Comparison of ENCODE assay signal across 13 mouse cellular contexts in the genomic region with DNA sequence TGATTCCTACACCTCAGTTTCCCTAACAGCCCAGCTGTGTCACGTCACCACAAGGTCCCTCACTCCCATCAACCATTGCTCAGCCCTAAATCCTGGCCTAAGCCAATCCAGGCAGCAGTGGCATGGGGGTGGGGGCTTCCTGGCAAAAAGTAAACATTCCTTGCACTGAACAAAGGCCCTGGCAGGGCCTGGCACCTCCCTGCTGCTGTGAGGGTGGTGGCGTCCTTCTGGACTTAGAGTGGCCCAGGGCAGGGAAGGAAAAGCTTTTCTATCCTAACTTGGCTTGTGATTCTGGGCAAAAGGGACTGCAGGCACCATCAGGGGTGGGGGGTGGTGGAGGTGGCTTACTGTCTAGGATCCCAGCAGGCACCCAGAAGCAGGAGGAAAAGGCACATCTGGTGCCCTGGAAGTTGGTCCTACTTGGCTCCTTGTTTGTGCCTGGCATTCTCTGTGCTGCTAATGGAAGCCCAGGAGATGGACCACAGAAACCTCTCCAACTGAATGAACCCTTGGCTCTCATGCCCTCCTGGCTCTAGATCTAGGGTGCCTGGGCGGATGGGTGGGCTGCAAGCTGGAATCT. TPM values are rescaled to one million over a fixed set of nuclear protein-coding genes. Genes with fewer than 3 reads are reported as not detected.
DNase-seq lines count a peak whose midpoint lies in the region; ATAC-seq and TF ChIP-seq lines count a peak whose summit lies in the region.
"Had no signal": no experiment of that assay in that cellular context is flagged by ENCODE, and none has a peak within 500 bp of the region (broad histone marks: within the 10 kb centered on the region; RNA-seq: fewer than 3 reads in every experiment).

No protein-coding gene starts in this region.

- H3K27ac ChIP-seq in gastrocnemius, adult 2 months, result peak overlapping the region; percentile 78
- peak overlapping the region; percentile 35; the same call in 1 of the 2 replicates for H3K27ac ChIP-seq in midbrain, embryonic 12.5 days (replicated peaks)
- no peak overlapping the region for H3K27ac ChIP-seq in midbrain, embryonic 15.5 days
- H3K27ac ChIP-seq in limb, embryonic 14.5 days (replicated peaks; ENCODE audit: low read depth, low read length), result peak overlapping the region; percentile 50
- peak overlapping the region; percentile 83 for H3K27ac ChIP-seq in stomach, embryonic 16.5 days (ENCODE audit: low read length)
- H3K27ac ChIP-seq: liver, embryonic 15.5 days had no signal

- DNase-seq in gastrocnemius, adult 2 months, result no peak
- DNase-seq in gastrocnemius, postnatal 4 days (ENCODE audit: low spot score in 2 of 2), result no peak
- no peak for DNase-seq in limb, embryonic 14.5 days (ENCODE audit: low spot score)
- DNase-seq in ovary, postnatal 10 days (ENCODE audit: low spot score), result no peak
- DNase-seq: cerebellum, adult 8-10 months had no signal

- no peak for ATAC-seq in midbrain, embryonic 12.5 days (ENCODE audit: low FRiP score, low read depth)
- ATAC-seq in midbrain, embryonic 15.5 days (replicated peaks), result no peak
- no peak for ATAC-seq in limb, embryonic 14.5 days (ENCODE audit: low FRiP score, low read depth)
- ATAC-seq in stomach, embryonic 16.5 days (ENCODE audit: insufficient read depth, low FRiP score), result no peak
- no peak for ATAC-seq in frontal cortex, adult (ENCODE audit: low TSS enrichment)

- H3K9ac ChIP-seq in midbrain, embryonic 12.5 days (replicated peaks), result 0 out of 2 replicates have a peak overlapping the region, but pooled peaks have one; percentile 34
- H3K9ac ChIP-seq in midbrain, embryonic 15.5 days, result no peak overlapping the region
- peak overlapping the region; percentile 28; the same call in 1 of the 2 replicates for H3K9ac ChIP-seq in limb, embryonic 14.5 days (ENCODE audit: low read depth, low read length, severe bottlenecking)
- H3K9ac ChIP-seq in stomach, embryonic 16.5 days (ENCODE audit: low read length), result peak overlapping the region; percentile 8
- H3K9ac ChIP-seq: liver, embryonic 15.5 days had no signal

- TF ChIP-seq POLR2A in limb, embryonic 14.5 days (IDR thresholded peaks at IDR 0.05; ENCODE audit: borderline replicate concordance, extremely low read depth, insufficient read depth, insufficient read length), result no peak

- peaks cover 82% of the 10 kb centered on the region for H3K4me1 ChIP-seq in midbrain, embryonic 12.5 days
- peaks cover 87% of the 10 kb centered on the region for H3K4me1 ChIP-seq in midbrain, embryonic 15.5 days
- H3K4me1 ChIP-seq in limb, embryonic 14.5 days (ENCODE audit: control insufficient read depth, insufficient read depth, low read length), result peaks cover 93% of the 10 kb centered on the region
- H3K4me1 ChIP-seq in stomach, embryonic 16.5 days (ENCODE audit: control insufficient read depth, insufficient read depth, low read length), result peaks cover 98% of the 10 kb centered on the region
- H3K4me1 ChIP-seq: liver, embryonic 15.5 days had no signal

- intact Hi-C loops in gastrocnemius, adult 2 months (cut with DNase I), result no loop called here

- H3K9me3 ChIP-seq in midbrain, embryonic 12.5 days, result no peaks in the 10 kb centered on the region
- H3K9me3 ChIP-seq in midbrain, embryonic 15.5 days, result no peaks in the 10 kb centered on the region
- H3K9me3 ChIP-seq in limb, embryonic 14.5 days (ENCODE audit: control insufficient read depth, low read length), result no peaks in the 10 kb centered on the region
- no peaks in the 10 kb centered on the region for H3K9me3 ChIP-seq in stomach, embryonic 16.5 days (replicated peaks; ENCODE audit: control insufficient read depth, low read length)
- H3K9me3 ChIP-seq: liver, embryonic 15.5 days had no signal

- peaks cover 20% of the 10 kb centered on the region; the same call in 1 of the 2 replicates for H3K36me3 ChIP-seq in midbrain, embryonic 12.5 days
- no peaks in the 10 kb centered on the region; the same call in 1 of the 2 replicates for H3K36me3 ChIP-seq in midbrain, embryonic 15.5 days (replicated peaks)
- peaks cover 44% of the 10 kb centered on the region for H3K36me3 ChIP-seq in limb, embryonic 14.5 days (ENCODE audit: control insufficient read depth, insufficient read depth, low read length)
- no peaks in the 10 kb centered on the region for H3K36me3 ChIP-seq in stomach, embryonic 16.5 days (ENCODE audit: control insufficient read depth, insufficient read depth, low read length)
- H3K36me3 ChIP-seq: liver, embryonic 15.5 days had no signal

- no peak overlapping the region for H3K4me3 ChIP-seq in gastrocnemius, adult 2 months
- H3K4me3 ChIP-seq in midbrain, embryonic 12.5 days, result no peak overlapping the region
- no peak overlapping the region for H3K4me3 ChIP-seq in midbrain, embryonic 15.5 days
- H3K4me3 ChIP-seq in limb, embryonic 14.5 days (replicated peaks; ENCODE audit: low read length), result no peak overlapping the region
- no peak overlapping the region for H3K4me3 ChIP-seq in stomach, embryonic 16.5 days (replicated peaks; ENCODE audit: low read length)
- H3K4me3 ChIP-seq: liver, embryonic 15.5 days had no signal

- 0 out of 2 replicates have a peak, but pooled peaks cover 5% of the 10 kb centered on the region for H3K27me3 ChIP-seq in midbrain, embryonic 12.5 days
- no peaks in the 10 kb centered on the region for H3K27me3 ChIP-seq in midbrain, embryonic 15.5 days (replicated peaks)
- no peaks in the 10 kb centered on the region for H3K27me3 ChIP-seq in limb, embryonic 14.5 days (ENCODE audit: control insufficient read depth, insufficient read depth, low read length)
- H3K27me3 ChIP-seq in stomach, embryonic 16.5 days (ENCODE audit: control insufficient read depth, insufficient read depth, low read length), result no peaks in the 10 kb centered on the region

- H3K4me2 ChIP-seq in midbrain, embryonic 12.5 days (replicated peaks), result no peak overlapping the region
- no peak overlapping the region for H3K4me2 ChIP-seq in midbrain, embryonic 15.5 days
- no peak overlapping the region for H3K4me2 ChIP-seq in limb, embryonic 14.5 days (replicated peaks; ENCODE audit: low read depth, low read length, severe bottlenecking)
- no peak overlapping the region; the same call in 1 of the 2 replicates for H3K4me2 ChIP-seq in stomach, embryonic 16.5 days (ENCODE audit: low read depth, low read length)
- H3K4me2 ChIP-seq: liver, embryonic 15.5 days had no signal

- WGBS in midbrain, embryonic 12.5 days, result 80% methylated on average over 3 of the region's 3 CpGs
- 67% methylated on average over 3 of the region's 3 CpGs for WGBS in midbrain, embryonic 15.5 days
- WGBS in limb, embryonic 14.5 days, result 75% methylated on average over 3 of the region's 3 CpGs
- 57% methylated on average over 3 of the region's 3 CpGs for WGBS in stomach, embryonic 16.5 days

- no peak for TF ChIP-seq CTCF in gastrocnemius, adult 2 months (IDR thresholded peaks at IDR 0.05)

RNA-seq across cellular contexts. Expression of gene Sema3f, which starts 7.6 kb away (rescaled TPM):
- total RNA-seq in gastrocnemius, adult 2 months (2021), result 1 to 10 TPM; 6.3 to 9.2 TPM
- total RNA-seq in gastrocnemius, postnatal 4 days (2021), result 10 to 100 TPM; 26.4 to 27.2 TPM
- polyA plus RNA-seq in midbrain, embryonic 12.5 days (2016; fragmentation: Nextera tagmentation; extraction: Ambion mirVana), result 30.6 and 33.7 TPM in 2 replicates
- polyA plus RNA-seq in midbrain, embryonic 15.5 days (2015; fragmentation: Nextera tagmentation; extraction: Ambion mirVana), result 26.0 and 31.2 TPM in 2 replicates
- polyA plus RNA-seq in limb, embryonic 14.5 days (2012; rRNA removed), result 228 and 332 TPM in 2 replicates
- 48.8 and 55.6 TPM in 2 replicates for polyA plus RNA-seq in limb, embryonic 14.5 days (2014; fragmentation: Nextera tagmentation; extraction: Ambion mirVana)
- polyA plus RNA-seq in stomach, embryonic 16.5 days (2015; fragmentation: Nextera tagmentation; extraction: Ambion mirVana), result 15.1 and 16.8 TPM in 2 replicates

RNA-seq across cellular contexts. Expression of gene Gnat1, which starts 23.2 kb away (rescaled TPM):
- not detected for total RNA-seq in gastrocnemius, adult 2 months (2021)
- not detected for total RNA-seq in gastrocnemius, postnatal 4 days (2021)
- polyA plus RNA-seq in midbrain, embryonic 12.5 days (2016; fragmentation: Nextera tagmentation; extraction: Ambion mirVana), result 1.9 and 2.7 TPM in 2 replicates
- polyA plus RNA-seq in midbrain, embryonic 15.5 days (2015; fragmentation: Nextera tagmentation; extraction: Ambion mirVana), result 2.1 and 2.2 TPM in 2 replicates
- 0.28 and 0.44 TPM in 2 replicates for polyA plus RNA-seq in limb, embryonic 14.5 days (2012; rRNA removed)
- polyA plus RNA-seq in limb, embryonic 14.5 days (2014; fragmentation: Nextera tagmentation; extraction: Ambion mirVana), result 0.55 and 0.57 TPM in 2 replicates
- polyA plus RNA-seq in stomach, embryonic 16.5 days (2015; fragmentation: Nextera tagmentation; extraction: Ambion mirVana), result 0.42 and 2.0 TPM in 2 replicates
- total RNA-seq: gastrocnemius, adult 18-20 months; layer of hippocampus, adult 18-20 months; neutrophil, adult 5-6 weeks had no signal

RNA-seq across cellular contexts. Expression of gene Slc38a3, which starts 33.4 kb away (rescaled TPM):
- 10 to 100 TPM; 60.8 to 94.7 TPM for total RNA-seq in gastrocnemius, adult 2 months (2021)
- total RNA-seq in gastrocnemius, postnatal 4 days (2021), result 10 to 100 TPM; 10.6 to 11.3 TPM
- 13.9 and 14.8 TPM in 2 replicates for polyA plus RNA-seq in midbrain, embryonic 12.5 days (2016; fragmentation: Nextera tagmentation; extraction: Ambion mirVana)
- 31.8 and 40.4 TPM in 2 replicates for polyA plus RNA-seq in midbrain, embryonic 15.5 days (2015; fragmentation: Nextera tagmentation; extraction: Ambion mirVana)
- 22.4 and 31.8 TPM in 2 replicates for polyA plus RNA-seq in limb, embryonic 14.5 days (2012; rRNA removed)
- polyA plus RNA-seq in limb, embryonic 14.5 days (2014; fragmentation: Nextera tagmentation; extraction: Ambion mirVana), result 3.7 and 6.0 TPM in 2 replicates
- 13.0 and 15.1 TPM in 2 replicates for polyA plus RNA-seq in stomach, embryonic 16.5 days (2015; fragmentation: Nextera tagmentation; extraction: Ambion mirVana)
- total RNA-seq: neutrophil, adult 5-6 weeks had no signal
